Mouse (Mus musculus): ENCODE data around the gene Lrrc23.

- TF ChIP-seq EP300 (IDR thresholded peaks at IDR 0.05; ENCODE audit: low read depth): no peak
- TF ChIP-seq CTCF (IDR thresholded peaks at IDR 0.05; ENCODE audit: low read depth): no peak
Measured at GRCm38 (mm10) chr6:124812848-124813247, 33.3 kb upstream of the Lrrc23 start.

Data from liver, embryonic 14.5 days (tissue).